Mouse (Mus musculus) heart, adult 2 months (tissue): ENCODE results near the gene Eno1.
A peak's percentile ranks its signal among the peaks of the same experiment; 100 is the strongest.

ENCODE experiments used
- EP300 ChIP-seq: fragments of 200-500 bp; IDR thresholded peaks from 2 replicates; pipeline ENCODE4 v1.6.1; 2011; ENCODE audit warnings: low read depth, low read length, control low read depth; ENCODE audit not compliant: insufficient read depth
- POLR2A ChIP-seq: fragments of 200-500 bp; IDR thresholded peaks from 2 replicates; pipeline ENCODE4 v1.6.1; 2011; ENCODE audit warnings: mild to moderate bottlenecking, low read depth, low read length, control low read depth; ENCODE audit not compliant: insufficient read depth

DNA sequence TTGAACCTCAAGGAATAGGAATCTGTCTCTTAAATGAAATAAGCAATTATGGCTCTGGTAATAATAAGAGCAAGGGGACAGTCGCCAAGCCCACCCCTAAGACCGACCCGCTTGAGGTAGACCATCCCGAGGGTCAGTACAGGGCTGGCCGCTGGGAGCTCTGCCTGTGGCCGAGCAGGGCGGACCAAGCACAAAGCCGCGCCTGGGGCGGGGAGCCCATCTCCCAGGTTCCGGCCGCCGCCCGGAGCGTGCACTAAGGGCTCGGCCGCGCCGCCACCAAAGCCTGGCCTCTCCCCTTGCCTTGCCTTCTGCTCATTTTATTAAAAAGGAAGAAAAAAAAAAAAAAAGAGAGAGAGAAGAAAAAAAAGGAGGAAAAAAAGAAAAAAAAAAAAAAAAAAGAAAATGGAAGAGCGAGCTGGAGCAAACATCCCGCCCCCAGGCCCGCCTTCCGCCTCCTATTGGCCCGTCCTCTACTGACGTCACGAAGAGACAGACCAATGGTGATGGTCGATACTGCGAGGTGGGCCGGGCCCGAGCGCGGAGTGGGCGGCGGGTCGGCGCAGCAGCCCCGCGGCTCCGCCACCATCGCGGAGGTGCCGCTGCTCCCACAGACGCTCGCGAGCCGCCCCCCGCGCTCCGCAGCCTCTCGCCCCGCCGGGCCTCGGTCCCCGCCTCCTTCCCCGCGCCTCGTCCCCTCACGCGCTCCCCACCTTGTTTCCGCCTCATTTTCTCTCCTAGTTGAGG is 44.7 kb downstream of the Eno1 start, which contains the start of gene Rere:
- TF ChIP-seq POLR2A (peak; percentile 83; the same call in 1 of the 2 replicates), EP300 (0 out of 2 replicates have a peak, but pooled peaks have one; percentile 7)
